Mouse (Mus musculus) spleen, adult 2 months (tissue): Measurements from ENCODE around the gene Dagla.

Experiments
- CTCF ChIP-seq: fragments of 200-500 bp; IDR thresholded peaks from 2 replicates; pipeline ENCODE4 v1.5.1; 2011; ENCODE audit warnings: mild to moderate bottlenecking, inconsistent platforms; ENCODE audit not compliant: insufficient read depth, insufficient read length, insufficient replicate concordance; ENCODE audit errors: extremely low read depth
- POLR2A ChIP-seq: fragments of 200-500 bp; IDR thresholded peaks from 2 replicates; pipeline ENCODE4 v1.6.1; 2011; ENCODE audit warnings: low read depth, low read length, inconsistent platforms

DNA sequence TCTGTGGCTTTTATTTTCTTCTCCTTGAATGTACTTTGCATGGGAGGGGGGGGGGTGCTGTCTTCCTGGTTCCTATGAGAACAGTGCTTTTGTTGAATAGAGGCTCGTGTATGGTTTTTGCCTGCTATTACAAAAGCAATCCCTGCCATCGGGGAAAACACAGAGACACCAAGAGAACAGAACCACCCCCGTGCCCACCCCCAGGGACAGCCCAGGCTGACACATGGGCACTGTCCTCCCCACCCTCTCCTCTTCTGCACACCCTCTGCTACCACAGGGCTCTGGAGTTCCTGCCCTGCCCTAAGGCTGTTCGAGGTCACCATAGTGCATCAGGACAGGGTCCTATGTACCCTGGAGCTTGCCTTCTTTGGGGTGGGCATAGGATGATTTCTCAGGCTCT is 29.8 kb upstream of the Dagla start:
- TF ChIP-seq CTCF (no peak), POLR2A (no peak)
